Mouse (Mus musculus) lung, adult 2 months (tissue): ENCODE results near the gene Gabrb1.

Experiments
- CTCF ChIP-seq: fragments of 200-500 bp; IDR thresholded peaks from 2 replicates; pipeline ENCODE4 v1.5.1; 2011; ENCODE audit warnings: mild to moderate bottlenecking, low read length, control low read depth; ENCODE audit not compliant: insufficient read depth
- POLR2A ChIP-seq: fragments of 200-500 bp; IDR thresholded peaks from 2 replicates; pipeline ENCODE4 v1.6.1; 2011; ENCODE audit warnings: low read depth, mild to moderate bottlenecking, control low read depth, low read length, borderline replicate concordance; ENCODE audit errors: extremely low read depth

DNA sequence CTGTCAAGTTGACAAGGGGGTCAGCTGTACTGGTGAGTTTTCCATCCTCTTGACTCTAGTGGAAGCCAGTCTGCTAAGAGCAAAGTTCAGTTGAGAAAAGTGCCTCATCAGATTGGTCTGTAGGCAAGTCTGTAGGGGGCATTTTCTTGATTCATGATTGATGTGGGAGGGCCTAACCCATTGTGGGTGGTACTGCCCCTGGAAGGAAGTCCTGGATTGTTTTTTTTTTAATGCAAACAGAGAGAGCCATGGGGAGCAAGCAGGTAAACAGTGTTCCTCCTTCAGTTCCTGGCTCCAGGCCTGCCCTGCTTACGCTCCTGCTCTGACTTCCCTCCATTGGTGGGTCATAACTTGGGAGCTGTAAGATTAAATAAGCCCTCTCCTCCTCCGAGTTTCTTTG is 476.0 kb downstream of the Gabrb1 start:
- TF ChIP-seq POLR2A = no peak
- TF ChIP-seq CTCF = no peak
